Mouse (Mus musculus): ENCODE measurements at regions not wholly inside any gene's neighbourhood (a gene's known extent, or its start where the extent isn't known, plus 50 kb on each side); places are given as distances from the start of the nearest gene placed in this dataset.
"Not testable (repeated sequence)": the region's sequence is repeated elsewhere in the genome, so short reads cannot be mapped to it uniquely, and the experiment has no call there.

GRCm38 (mm10) chr14:84610476-84610875, 167.1 kb downstream of the Pcdh17 start:
- no peak for DNase-seq

DNA sequence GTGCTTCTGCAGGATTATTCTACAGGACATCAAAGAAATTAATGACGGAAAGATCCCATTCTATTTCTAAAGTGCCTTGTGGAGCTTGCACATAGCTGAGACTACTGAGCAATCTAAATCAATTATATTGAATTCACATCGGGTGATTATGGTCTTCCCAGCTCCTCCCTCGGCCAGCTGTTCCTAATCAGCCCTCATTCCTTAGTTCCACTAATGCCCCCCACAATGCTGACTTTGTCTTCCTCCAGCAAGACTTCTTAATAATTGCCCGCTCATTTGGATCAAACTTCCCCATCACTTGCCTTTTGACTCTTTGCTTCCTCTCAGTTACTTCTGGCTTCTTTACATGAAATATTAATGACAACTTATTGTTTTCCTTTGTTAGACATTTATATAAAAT, 169.2 kb downstream of the Pcdh17 start:
- DNase-seq = no peak

DNA sequence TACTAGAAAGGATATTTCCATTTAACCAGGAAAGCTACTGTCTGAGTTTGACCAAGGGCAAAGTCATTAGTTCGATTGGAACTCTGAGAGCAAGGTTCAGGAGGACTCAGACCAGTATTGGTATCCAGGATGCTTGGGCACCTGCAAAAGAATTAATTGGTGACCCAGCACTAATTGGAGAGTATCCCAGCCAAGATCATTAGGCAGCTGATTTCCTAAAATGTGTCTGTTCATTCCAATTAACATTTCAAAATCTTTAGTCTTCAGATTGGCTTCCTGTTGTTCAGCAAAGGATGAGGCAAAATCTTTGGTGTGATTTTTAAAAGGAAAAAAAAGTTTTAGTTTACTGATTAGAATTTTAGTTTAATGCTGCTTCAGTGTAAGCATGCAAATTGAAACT, 201.7 kb downstream of the Pcdh17 start:
- no peak for DNase-seq

- DNase-seq = peak in 1 of 2 experiments; percentile 2
Observed at GRCm38 (mm10) chr14:84645972-84646577, 202.7 kb downstream of the Pcdh17 start.

GRCm38 (mm10) chr14:84659206-84659775, 215.9 kb downstream of the Pcdh17 start:
- DNase-seq = no peak

GRCm38 (mm10) chr14:84667685-84668084, 224.3 kb downstream of the Pcdh17 start:
- not testable (repeated sequence) for DNase-seq

DNA sequence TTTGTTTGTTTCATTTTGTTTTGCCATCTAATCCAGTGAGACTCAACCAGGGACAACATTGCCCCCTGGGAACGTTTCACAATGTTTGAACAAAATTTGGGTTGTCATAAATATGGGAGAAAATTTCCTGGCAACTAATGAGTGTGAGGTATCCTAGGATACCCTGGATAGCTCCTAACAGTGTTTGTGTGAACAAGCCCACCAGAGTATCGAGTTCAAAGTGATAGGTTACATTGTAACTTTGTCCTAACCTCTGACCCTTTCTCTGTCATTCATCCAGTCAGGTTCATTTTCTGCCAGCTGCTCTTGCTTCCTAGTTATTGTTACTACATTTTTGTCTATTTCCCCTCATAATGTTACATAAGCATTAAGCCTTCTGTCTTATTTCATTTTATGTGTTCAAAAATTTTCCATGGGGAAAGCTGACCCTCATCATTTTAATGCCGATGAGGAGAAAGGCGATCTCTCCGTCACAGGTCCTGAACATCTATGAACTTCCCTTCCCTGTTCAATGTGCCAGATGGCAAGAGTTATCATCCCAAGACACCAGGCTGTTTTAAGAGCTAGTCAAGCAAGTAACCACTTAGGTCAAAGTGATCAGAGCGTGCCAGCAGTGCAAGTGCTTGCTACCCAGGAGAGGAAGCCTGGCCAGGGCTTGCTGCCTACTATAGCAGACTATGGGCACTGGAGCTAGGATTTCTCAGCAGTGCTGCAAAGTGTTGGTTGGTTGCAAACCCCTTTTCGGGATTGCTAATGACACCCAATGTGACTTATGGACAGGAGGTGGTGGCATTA, 228.5 kb downstream of the Pcdh17 start:
- DNase-seq = peak in 1 of 2 experiments; percentile 16

- DNase-seq = no peak
Observed at GRCm38 (mm10) chr14:84686848-84687247, 243.5 kb downstream of the Pcdh17 start.

DNA sequence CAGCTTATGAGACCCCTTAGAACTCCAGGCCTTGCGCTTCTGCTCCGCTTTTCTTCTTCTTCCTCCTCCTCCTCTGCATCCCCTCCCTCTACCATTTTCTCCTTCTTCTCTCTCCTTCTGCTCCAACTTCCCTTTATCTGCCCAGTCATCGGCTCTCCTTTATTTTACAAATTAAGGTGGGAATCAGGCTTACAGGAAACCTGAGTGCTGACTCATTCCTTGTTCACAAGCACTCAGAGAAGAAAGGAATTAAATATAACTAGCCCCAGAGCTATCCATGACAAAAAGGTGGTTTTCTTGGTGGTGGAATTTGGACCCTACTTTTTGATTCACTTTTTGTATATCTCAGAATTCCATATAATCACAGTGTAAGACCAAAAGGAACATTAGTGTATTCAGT, 247.4 kb downstream of the Pcdh17 start:
- DNase-seq = no peak

All from kidney, postnatal 36 days (tissue).